Mouse (Mus musculus) erythroblast, embryonic 14.5 days (primary cell): ENCODE data around the gene Cers5. TPM values are rescaled to one million over a fixed set of nuclear protein-coding genes. Genes with fewer than 3 reads are reported as not detected.

Source experiments
- H3K27me3 ChIP-seq: 2 replicates; pipeline ENCODE4 v1.6.1; 2012; ENCODE audit warnings: inconsistent platforms; ENCODE audit not compliant: control insufficient read depth
- H3K36me3 ChIP-seq: 2 replicates; pipeline ENCODE4 v1.6.1; 2012; ENCODE audit warnings: mild to moderate bottlenecking, inconsistent platforms; ENCODE audit not compliant: control insufficient read depth
- H3K4me1 ChIP-seq: 2 replicates; pipeline ENCODE4 v1.6.1; 2012; ENCODE audit warnings: inconsistent platforms; ENCODE audit not compliant: control insufficient read depth
- H3K4me3 ChIP-seq: replicated peaks from 2 replicates; pipeline ENCODE3; 2012; ENCODE audit warnings: moderate library complexity, mild to moderate bottlenecking, inconsistent platforms
- H3K9me3 ChIP-seq: 2 replicates; pipeline ENCODE4 v1.6.1; 2012; ENCODE audit warnings: low read length, inconsistent platforms, mixed read lengths; ENCODE audit not compliant: control insufficient read depth
- GATA1 ChIP-seq: IDR thresholded peaks from 2 replicates; pipeline ENCODE4 v1.6.1; 2012; ENCODE audit warnings: low read length, inconsistent platforms, mixed read lengths
- TAL1 ChIP-seq: IDR thresholded peaks from 3 replicates; pipeline ENCODE4 v1.6.1; 2012; ENCODE audit warnings: low read length, inconsistent platforms, mixed read lengths
- polyA plus RNA-seq: library from polyadenylated mRNA; stranded (reverse); fragments of >175 nt; gene quantifications from 2 replicates; pipeline ENCODE4 v1.2.3, GENCODE M21; 2012

Gene Cers5
- polyA plus RNA-seq, 1 experiment: 0.04 TPM

DNA sequence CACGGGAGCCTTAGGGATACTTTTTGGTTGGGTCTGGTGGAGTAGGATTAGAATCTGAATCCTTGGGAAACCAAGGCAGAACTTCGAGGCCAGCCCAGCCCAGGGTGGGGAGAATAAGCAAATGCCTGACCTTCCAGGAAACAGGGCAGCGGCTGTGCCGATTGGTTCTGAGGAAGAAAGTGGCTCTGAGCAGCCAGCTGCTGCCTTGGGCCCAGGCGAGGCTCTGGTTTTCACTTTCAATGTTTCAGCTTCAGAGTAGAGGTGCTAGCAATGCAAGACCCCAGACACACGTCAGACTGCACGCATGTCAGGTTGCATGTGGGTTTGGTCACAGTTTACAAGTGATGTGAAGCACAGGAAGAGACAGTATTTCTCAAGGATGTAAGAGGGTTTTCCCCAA, 39.4 kb upstream of the Cers5 start:
- no peaks in the 10 kb centered on the region for H3K27me3 ChIP-seq
- H3K4me1 ChIP-seq: no peaks in the 10 kb centered on the region
- no peak for TF ChIP-seq GATA1
- no peak for TF ChIP-seq TAL1
- H3K4me3 ChIP-seq: no peak overlapping the region
- no peaks in the 10 kb centered on the region; the same call in 1 of the 2 replicates for H3K9me3 ChIP-seq
- H3K36me3 ChIP-seq: no peaks in the 10 kb centered on the region; the same call in 1 of the 2 replicates

- Histone ChIP-seq H3K4me3 (no peak overlapping the region), H3K4me1 (no peaks in the 10 kb centered on the region), H3K36me3 (no peaks in the 10 kb centered on the region; the same call in 1 of the 2 replicates), H3K9me3 (no peaks in the 10 kb centered on the region), H3K27me3 (no peaks in the 10 kb centered on the region)
- TF ChIP-seq TAL1: no peak
- no peak for TF ChIP-seq GATA1
Measured at GRCm38 (mm10) chr15:99807776-99808735, 35.4 kb upstream of the Cers5 start.

DNA sequence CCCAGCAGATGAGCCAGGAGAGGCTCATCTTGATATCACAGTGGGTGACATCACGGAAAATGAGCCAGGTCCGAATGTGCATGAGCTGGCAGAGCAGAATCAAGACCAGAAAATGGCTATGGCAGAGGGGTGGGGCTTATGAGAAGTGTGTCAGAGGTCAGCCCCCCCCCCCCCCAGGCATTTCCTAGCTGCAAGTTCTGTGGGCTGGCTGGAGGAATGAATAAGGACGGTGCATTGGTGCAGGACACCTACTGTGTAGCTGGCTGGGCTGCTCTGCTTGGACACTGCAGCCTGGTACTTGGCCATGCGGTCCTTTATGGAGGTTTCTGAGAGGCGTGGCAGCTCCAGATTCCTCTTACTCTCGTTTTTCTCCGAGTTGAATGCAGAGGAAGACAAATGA, 33.5 kb upstream of the Cers5 start:
- Histone ChIP-seq H3K4me1 (no peaks in the 10 kb centered on the region), H3K27me3 (no peaks in the 10 kb centered on the region), H3K9me3 (no peaks in the 10 kb centered on the region), H3K4me3 (no peak overlapping the region), H3K36me3 (no peaks in the 10 kb centered on the region; the same call in 1 of the 2 replicates)
- TF ChIP-seq GATA1 (no peak), TAL1 (no peak)

- no peak overlapping the region for H3K4me3 ChIP-seq
- H3K36me3 ChIP-seq: no peaks in the 10 kb centered on the region; the same call in 1 of the 2 replicates
- H3K4me1 ChIP-seq: no peaks in the 10 kb centered on the region
- TF ChIP-seq GATA1 (no peak), TAL1 (no peak)
- no peaks in the 10 kb centered on the region for H3K27me3 ChIP-seq
- H3K9me3 ChIP-seq: no peaks in the 10 kb centered on the region
Measured at GRCm38 (mm10) chr15:99805673-99806072, 33.0 kb upstream of the Cers5 start.

DNA sequence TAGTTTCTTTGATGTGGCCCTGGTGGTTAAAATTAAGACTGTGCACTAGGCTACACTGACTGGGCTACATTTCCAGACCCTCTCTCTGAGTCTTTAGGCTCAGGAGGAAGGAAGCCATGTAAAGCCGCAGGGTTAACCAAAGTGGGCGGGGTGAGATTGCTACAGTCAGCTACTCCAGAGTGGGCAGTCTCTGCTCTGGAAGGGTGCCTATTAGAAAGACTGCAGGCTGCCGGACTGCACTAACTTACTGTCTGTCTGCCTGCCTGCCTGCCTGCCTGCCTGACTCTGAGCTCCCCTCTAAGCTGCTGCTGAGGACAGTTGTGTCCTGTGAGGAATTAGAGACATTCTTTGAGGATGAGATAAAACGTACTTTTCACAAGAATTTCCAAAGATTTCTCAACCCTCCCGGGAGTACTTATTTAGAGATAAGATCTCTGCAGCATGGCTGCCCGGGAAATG, 30.5 kb upstream of the Cers5 start:
- TF ChIP-seq TAL1 (no peak), GATA1 (no peak)
- Histone ChIP-seq H3K9me3 (no peaks in the 10 kb centered on the region), H3K36me3 (peaks cover 3% of the 10 kb centered on the region; the same call in 1 of the 2 replicates), H3K27me3 (no peaks in the 10 kb centered on the region), H3K4me3 (no peak overlapping the region), H3K4me1 (no peaks in the 10 kb centered on the region)

- Histone ChIP-seq H3K4me3 (no peak overlapping the region), H3K4me1 (no peaks in the 10 kb centered on the region), H3K36me3 (peaks cover 3% of the 10 kb centered on the region; the same call in 1 of the 2 replicates), H3K27me3 (no peaks in the 10 kb centered on the region), H3K9me3 (no peaks in the 10 kb centered on the region)
- no peak for TF ChIP-seq TAL1
- no peak for TF ChIP-seq GATA1
Measured at GRCm38 (mm10) chr15:99801885-99802572, 29.3 kb upstream of the Cers5 start.

- peaks cover 3% of the 10 kb centered on the region; the same call in 1 of the 2 replicates for H3K36me3 ChIP-seq
- H3K9me3 ChIP-seq: no peaks in the 10 kb centered on the region
- H3K4me3 ChIP-seq: no peak overlapping the region
- H3K27me3 ChIP-seq: no peaks in the 10 kb centered on the region
- no peaks in the 10 kb centered on the region for H3K4me1 ChIP-seq
- TF ChIP-seq GATA1 (no peak), TAL1 (no peak)
Measured at GRCm38 (mm10) chr15:99799706-99800105, 27.0 kb upstream of the Cers5 start.

DNA sequence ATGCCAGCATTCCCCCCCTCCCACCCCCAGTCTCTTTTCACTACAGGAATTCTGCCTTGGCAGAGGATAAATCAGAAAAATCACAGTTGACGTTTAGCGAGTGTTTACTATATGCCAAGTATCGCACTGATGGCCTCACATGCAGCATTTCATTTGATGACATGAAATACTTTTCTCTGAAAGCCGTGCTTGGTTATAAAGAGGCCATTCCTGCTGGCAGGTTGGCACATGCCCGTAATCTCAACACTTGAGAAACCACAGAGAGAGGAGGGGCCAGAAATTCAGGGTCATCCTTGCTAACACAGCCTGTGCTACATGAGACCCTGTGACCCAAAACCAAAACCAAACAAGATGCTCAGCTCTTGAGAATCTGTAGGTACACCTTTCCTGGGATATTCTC, 25.2 kb upstream of the Cers5 start:
- H3K27me3 ChIP-seq: no peaks in the 10 kb centered on the region
- no peaks in the 10 kb centered on the region for H3K9me3 ChIP-seq
- H3K4me1 ChIP-seq: no peaks in the 10 kb centered on the region
- no peak for TF ChIP-seq GATA1
- TF ChIP-seq TAL1: no peak
- H3K4me3 ChIP-seq: no peak overlapping the region
- H3K36me3 ChIP-seq: peaks cover 3% of the 10 kb centered on the region; the same call in 1 of the 2 replicates

- Histone ChIP-seq H3K9me3 (no peaks in the 10 kb centered on the region), H3K4me3 (no peak overlapping the region), H3K36me3 (peaks cover 3% of the 10 kb centered on the region; the same call in 1 of the 2 replicates), H3K27me3 (no peaks in the 10 kb centered on the region), H3K4me1 (no peaks in the 10 kb centered on the region)
- no peak for TF ChIP-seq TAL1
- no peak for TF ChIP-seq GATA1
Measured at GRCm38 (mm10) chr15:99796735-99797134, 24.1 kb upstream of the Cers5 start.
